Mouse (Mus musculus) C2C12 (cell line): ENCODE measurements around the gene Gm28048.

ENCODE experiments used
- CTCF ChIP-seq: IDR thresholded peaks from one replicate; pipeline ENCODE4 v1.5.1; 2011; ENCODE audit not compliant: control insufficient read depth, insufficient read depth, insufficient read length
- MAX ChIP-seq: IDR thresholded peaks from one replicate; pipeline ENCODE4 v1.6.1; 2011; ENCODE audit warnings: mild to moderate bottlenecking, control low read depth
- MYOG ChIP-seq: IDR thresholded peaks from one replicate; pipeline ENCODE4 v1.6.1; 2011; ENCODE audit not compliant: control insufficient read depth, insufficient read length; ENCODE audit errors: extremely low read depth
- USF1 ChIP-seq: IDR thresholded peaks from one replicate; pipeline ENCODE4 v1.6.1; 2011; ENCODE audit warnings: low read depth, mild to moderate bottlenecking, control low read depth, moderate library complexity

- TF ChIP-seq CTCF (no peak), USF1 (no peak), MAX (no peak), MYOG (no peak)
Measured at GRCm38 (mm10) chr11:22880383-22881172, 101.3 kb downstream of the Gm28048 start.
